Mouse (Mus musculus) kidney, postnatal 4 days (tissue): ENCODE measurements around the gene Rimkla.
"Not testable (repeated sequence)": the region's sequence is repeated elsewhere in the genome, so short reads cannot be mapped to it uniquely, and the experiment has no call there.

Experiments
- DNase-seq, 2 experiments: peaks; one replicate each; pipeline ENCODE4 v3.0.0; 2021; ENCODE audit warnings: mixed read lengths in 2 of 2

Rimkla gene

DNA sequence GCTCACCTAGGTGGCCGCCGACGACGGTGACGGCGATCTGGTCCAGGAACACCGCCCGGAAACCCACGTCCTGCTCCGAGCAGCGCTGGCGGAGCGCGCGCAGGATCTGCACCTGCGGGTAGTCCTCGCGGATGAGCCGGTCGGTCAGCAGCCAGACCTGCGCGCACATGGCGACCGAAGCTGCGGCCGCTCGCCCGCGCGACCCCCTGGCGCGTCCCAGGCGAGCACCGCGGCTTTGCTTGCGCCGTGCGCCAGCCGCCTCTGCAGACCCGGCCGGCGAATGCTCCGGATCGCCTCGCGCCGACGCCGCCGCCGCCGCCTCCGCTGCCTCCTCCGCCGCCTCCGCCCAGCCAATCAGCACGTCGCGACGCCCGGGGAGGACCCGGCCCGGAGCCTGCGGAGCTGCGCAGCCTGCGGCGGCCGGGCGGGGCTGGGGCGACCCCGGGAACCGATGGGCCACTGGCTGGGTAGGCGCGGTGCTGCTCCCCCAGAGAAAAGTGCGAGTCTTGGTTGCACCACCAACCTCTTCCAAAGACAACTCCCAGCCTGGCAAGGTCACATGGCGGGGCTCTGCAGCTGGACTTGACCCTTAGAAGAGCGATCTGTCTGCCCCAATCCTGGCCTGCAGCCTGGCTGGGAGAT lies at the start of gene Rimkla:
Rimkla (minus strand) TSS at position 338 of the 642 bp plus-strand sequence.
- DNase-seq, result peak; percentile 73 to 82

DNA sequence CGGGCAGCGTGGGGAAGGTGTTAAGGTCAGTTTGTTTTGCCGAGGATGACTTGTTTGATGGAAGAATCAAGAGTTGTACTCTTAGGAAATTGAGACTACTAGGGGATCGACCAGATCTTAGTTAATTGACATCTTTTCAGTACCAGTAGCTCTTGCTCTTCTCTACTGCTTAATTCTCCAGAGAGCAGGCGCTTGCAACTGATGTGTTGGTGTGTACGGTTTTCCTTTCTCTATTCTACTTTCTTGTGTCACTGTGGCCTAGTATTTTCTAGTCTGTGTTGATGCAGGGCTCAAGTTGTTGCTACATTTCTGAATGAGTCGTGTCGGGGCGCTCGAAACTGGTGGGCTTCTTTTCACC lies 48.1 kb upstream of the Rimkla start:
- no peak for DNase-seq

DNA sequence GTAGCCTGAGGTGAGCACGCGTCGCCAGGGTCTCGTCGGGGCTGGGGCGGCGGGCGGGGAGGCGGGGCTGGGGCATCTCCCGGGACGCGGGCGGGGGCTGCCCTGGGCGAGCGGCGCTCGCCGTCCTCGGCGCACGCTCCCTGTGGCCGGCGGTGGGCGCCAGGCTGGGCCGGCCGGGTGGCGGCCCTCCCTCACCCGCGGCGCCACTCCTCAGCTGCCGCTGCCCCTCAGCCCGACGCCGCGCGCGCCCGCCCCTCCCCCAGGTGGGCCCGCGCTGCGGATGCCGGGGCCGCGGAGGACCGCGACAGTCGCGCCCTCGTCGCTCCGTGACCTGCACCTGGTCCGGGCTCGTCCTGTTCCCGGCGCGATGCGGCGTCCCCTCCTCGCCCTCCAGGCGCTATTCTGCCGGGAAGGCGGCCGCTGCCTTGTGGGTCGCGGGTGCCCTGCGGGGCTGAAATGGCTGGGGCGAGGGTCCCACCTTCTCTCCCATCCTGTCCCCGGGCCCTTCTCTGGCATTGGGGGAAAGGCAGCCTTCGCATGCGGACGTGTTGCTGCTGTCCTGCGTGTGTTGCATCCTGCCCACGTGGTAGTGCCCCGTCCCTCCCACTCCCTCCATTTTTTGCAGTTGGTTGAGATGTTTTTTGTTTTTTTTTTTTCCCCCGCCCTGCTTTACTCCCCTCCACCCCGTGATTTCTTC lies 47.6 kb upstream of the Rimkla start:
- DNase-seq, result peak; percentile 55 to 73

DNA sequence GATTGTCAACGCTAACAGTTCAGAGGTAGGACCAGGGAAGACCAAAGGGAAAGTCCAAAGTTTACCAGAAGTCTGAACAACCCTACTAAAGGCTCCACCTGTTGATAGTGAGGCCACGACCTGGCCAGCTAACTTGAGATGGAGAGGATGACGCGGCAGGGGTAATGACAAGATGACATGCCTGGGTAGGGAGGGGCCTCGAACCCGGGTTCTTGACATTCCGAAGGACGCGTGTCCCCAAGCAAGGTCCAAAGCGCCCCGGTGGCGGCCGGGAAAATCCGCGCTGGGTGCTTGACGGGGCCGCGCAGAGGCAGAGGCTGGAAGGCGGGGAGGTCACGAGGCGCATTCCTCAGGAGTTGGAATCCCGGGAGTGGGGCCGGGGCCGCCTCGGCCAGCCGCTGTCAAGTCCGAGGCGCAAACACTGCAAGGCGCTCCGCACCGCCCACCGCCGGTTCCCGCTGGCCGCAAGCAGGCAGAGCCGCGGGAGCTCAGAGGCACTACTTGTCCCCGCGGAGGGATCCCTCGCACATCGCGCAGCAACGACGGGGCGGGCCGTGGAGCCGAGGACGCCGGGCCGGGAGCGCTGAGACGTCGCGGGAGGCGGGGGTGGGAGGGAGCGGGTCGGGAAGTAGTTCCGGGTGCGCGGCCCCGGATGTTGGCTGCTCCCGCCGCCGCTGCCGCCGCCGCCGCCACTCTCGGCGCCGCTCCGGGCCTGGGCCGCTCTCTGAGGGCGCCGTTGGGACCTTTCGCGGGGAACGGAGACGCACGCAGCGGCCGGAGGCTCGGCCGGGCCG lies 46.8 kb upstream of the Rimkla start, which contains the start of gene Frg2f1:
Frg2f1 (minus strand) TSS at position 499 of the 794 bp plus-strand sequence.
- peak; percentile 98 to 99 for DNase-seq

DNA sequence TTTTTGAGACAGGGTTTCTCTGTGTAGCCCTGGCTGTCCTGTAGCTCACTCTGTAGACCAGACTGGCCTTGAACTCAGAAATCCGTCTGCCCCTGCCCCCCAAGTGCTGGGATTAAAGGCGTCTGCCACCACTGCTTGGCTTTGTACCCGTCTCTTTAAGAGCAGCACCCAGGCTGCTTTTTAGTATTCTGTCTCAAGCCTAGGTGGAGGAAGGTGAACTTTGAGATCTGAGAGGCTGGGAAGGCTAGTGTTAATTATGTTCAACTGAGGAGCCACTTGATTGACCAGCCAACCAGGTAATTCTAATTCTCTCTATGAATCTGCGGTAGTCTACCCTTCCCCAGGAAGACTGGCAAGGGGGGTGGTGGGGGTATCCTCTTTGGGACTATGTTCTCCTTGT lies 45.0 kb upstream of the Rimkla start:
- DNase-seq, result peak in 1 of 2 experiments; percentile 6

DNA sequence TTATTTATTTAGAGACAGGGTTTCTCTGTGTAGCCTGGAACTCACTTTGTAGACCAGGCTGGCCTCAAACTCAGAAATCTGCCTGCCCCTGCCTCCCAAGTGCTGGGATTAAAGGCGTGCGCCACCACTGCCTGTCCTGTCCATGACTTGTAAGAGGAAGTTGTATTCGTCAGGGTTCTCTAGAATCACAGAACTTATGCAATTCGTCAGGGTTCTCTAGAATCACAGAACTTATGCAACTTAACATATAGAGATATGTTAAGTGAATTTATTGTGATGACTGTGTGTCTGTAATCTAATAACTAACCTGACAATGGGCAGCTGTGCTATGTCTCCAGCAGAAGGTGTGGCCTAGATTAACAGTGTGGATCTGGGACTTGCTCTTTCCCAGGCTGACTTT lies 44.2 kb upstream of the Rimkla start, which contains the start of gene Foxj3:
Foxj3 (plus strand) TSS at position 390 of the 400 bp plus-strand sequence.
- not testable (repeated sequence) for DNase-seq

DNA sequence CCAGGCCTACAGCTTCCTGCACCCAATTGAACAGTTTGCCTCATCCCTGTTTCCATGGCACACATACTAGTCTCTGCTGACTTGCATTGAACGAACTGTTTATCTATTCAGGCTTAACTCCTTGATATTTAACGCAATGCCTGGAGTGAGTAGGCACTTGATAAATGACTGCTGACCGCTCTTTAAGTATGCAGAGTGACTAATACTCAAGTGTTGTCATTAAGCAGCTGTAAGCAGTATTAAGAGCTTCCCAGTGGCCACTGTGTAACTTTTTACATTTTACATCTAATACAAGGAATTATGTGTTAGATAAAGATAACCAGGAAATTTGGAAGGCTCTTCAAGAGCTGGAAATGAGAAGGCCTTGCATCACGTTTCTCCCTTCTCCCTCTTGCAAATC lies 42.7 kb upstream of the Rimkla start:
- DNase-seq, result no peak

DNA sequence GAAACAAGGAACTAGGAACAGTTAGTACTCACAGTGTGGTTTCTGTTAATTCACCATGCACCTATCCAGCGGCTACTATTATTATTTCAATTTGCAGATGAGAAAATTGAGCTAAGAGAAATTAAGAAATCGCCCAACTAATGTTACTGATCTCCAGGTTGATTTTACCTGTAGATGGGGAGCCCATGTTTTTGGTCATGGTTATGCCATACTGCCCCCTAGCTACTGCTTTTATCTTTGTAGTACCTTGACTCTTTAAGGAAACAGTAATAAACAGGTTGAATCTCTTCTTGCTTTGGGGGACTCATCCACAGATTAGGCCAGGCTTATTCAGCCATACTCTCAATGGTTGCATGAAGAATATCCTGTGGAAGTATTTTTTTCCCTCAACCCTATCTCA lies 39.4 kb upstream of the Rimkla start:
- DNase-seq, result no peak

DNA sequence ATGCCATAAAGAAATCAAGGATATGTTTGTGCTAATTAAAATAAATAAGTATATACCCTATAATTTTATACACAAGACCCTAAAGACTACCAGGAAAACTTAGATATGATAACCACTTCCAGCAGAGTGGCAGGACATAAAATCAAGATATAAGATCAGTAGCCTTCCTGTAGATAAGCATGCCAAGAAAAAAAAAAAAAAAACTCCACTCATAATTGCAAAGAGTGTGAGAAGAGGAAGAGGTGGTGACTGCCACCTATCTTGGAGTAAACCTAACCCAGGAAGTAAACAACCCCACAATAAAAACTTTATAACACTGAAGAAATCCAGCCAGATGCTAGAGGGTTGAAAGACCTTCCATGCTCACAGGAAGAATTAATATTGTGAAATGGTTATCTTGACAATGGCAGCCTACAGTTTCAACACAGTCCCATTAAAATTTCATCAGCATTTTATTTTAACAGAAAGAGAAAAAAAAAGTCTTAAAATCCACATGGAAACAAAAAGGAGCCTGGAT lies 34.0 kb upstream of the Rimkla start:
- DNase-seq, result no peak

DNA sequence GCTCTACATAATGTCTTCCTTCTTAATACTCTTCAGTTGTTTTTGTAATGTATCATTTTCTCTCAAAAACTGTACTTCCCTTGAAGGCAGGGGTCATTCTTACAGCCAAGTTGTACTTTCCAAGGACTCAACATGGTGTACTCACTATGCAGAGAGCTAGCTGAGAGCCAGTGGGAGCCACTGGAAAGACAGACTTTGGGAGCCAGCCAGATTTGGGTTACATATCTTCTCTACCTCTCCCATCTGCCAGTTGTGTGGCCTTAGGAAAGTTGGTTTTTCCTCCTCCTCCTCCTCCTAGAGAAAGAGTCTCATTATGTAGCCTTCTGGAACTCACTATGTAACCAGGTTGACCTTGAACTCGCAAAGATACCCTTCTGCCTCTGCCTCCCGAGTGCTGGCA lies 32.0 kb upstream of the Rimkla start:
- DNase-seq, result no peak

DNA sequence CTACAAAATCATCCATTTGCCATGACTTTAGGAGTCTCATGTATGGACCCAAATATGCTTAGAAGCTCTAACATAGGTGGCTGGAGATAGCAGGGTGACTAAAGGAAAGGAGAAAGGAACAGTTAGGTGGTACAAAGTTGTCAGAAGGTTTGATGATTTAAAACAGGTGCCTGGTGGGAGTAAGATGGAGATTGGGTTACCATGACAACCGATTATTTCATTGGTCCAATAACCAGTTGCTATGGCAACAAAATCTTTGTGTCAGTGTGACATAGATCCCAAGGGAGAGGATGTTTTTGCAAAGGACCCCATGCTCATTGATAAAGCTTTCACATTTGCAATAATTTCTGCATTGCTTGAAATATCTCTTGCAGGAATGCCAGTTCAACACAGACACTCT lies 31.6 kb upstream of the Rimkla start:
- DNase-seq, result no peak

DNA sequence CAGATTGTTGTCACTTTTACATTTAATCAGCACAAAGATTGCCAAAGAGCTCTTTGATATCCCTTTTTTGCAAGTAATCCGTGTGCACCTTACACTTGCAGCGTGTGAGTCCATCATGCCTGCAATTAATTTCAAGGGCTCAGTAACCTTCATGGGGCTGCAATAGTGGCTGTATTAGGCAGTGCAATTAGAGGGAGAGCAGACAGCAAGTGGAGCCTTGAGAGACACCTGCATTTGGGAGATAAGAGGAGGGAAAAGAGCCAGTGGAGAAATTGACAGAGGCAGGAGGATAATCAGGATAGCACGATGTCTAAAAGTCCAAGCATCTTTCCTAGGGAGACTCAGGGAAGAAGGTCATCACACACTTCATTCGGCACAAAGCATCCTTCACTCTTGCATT lies 31.1 kb upstream of the Rimkla start:
- no peak for DNase-seq

DNA sequence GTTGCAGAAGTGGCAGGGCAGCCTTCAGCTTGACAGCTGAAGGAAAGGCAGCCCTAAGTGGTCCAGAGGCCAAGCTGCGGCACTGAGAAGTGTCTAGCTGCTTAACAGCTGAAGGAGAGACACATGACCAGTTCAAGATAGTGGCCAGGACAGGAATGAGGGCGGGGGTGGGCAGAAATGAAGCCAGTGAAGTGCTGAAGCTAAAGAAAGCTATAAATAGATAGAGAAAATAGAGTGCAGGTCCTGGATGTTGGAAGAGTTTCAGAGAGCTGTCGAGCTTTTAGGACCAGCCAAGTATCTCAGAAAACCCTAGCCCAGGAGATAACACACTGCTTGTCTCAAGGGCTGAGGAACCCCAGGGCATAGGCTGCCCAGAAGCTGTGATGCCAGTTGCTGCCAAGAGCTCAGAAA lies 20.3 kb upstream of the Rimkla start:
- no peak for DNase-seq

DNA sequence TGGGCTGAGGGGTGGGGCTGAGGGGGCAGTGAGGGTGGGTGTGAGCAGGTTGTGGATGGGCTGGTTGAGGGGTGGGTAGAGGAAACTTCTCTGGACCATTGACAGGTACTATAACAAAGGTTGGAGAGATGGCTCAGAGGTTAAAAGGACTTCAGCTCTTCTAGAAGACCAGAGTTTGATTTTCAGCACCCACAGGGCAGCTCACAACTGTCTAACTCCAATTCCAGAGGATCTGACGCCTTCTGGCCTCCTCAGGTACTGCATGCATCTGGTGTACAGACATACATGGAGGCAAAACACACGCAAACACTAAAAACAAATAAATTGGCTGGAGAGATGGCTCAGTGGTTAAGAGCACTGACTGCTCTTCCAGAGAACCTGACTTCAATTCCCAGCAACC lies 19.2 kb upstream of the Rimkla start:
- DNase-seq, result no peak

DNA sequence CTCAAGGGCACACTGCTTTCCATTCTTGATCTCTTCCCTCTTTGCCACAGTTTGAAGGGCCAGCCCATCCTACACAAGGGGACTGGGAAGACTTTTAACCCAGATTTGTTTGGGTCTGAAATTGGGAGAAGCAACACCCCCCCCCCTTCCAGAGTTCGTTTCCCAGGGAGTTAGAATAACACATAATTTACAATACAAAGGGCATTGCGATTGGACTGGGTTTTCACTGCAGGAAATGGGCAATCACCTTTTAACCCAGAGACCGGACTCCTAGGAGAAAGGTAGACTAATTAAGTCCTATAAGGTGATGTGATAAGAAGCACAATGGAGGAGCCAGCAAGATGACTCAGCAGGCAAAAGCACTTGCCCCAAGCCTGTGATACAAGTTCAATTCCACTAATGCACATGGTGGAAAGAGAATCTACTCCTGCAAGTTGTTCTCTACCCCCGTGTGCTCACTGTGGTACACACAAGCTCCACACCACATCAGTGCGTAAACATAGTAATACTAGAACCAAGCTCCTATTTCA lies 6.0 kb upstream of the Rimkla start:
- DNase-seq, result no peak

DNA sequence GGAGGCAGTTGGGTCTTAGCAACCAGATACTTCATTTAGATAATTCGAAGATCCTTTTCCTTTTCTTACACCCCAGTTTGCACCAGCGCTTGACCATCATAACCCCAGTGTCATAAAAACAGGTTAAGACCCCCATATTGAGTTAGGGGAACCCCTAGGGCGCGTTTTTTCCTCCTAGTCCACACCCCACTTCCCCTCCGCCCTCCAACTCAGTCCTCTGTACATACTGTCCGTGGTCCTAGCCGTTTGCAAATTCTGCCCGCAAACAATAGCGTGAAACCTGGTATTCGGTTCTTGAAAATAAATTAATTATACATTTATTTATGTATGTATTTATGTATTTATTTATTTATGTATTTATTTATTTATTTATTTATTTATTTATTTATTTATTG lies 502 bp upstream of the Rimkla start:
- DNase-seq, result no peak

DNA sequence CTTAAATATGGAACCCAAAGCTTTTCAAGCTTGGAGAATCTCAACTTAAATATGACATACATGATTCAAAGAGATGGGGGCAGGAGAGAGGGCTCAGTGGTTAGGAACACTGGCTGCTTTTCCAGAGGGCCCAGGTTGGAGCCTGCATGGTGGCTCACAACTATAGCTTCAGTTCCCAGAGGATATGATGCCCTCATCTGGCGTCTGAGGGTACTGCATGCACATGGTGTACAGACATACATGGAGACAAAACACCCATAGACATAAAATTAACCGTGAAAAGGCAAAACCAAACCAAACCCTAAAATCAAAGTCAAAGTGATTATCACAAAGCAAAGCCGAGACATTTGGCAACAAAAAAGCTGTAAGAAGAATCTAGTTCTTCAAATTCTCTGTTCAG lies 1.6 kb downstream of the Rimkla start:
- DNase-seq, result peak; percentile 68 to 70

DNA sequence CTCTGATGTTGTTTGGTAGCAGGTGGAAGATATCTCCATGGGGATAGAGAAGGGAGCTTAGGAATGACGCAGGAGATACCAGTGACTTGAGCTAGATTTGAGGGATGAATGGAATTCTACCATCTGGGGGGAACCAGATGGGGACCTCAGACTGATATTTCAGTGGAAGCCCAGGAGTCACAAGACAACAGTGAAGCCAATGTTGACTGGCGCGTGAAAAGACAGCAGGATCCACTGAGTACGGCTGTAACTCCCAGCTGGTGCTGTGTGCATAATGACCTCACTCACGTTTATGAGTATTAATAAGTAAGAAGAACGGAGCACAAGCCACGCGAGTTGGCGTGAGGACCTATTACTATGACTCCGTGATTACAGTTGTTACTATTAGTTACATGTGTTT lies 2.8 kb downstream of the Rimkla start:
- DNase-seq, result no peak

DNA sequence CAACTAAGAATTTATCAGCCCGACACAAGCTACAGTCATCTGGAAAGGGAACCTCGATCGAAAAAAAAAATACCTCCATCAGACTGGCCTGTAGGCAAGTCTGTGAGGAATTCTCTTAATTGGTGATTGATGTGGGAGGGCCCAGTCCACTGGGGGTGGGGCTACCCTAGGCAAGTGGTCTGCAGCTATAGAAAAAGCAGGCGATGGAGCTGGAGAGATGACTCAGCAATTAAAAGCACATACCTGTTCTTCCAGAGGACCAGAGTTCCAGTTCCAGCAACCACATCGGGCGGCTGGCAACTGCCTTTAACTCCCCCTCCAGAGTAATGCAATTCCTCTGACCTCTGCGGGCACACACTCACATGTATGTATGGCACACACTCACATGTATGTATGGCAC lies 7.5 kb downstream of the Rimkla start:
- peak in 1 of 2 experiments; percentile 32 for DNase-seq

DNA sequence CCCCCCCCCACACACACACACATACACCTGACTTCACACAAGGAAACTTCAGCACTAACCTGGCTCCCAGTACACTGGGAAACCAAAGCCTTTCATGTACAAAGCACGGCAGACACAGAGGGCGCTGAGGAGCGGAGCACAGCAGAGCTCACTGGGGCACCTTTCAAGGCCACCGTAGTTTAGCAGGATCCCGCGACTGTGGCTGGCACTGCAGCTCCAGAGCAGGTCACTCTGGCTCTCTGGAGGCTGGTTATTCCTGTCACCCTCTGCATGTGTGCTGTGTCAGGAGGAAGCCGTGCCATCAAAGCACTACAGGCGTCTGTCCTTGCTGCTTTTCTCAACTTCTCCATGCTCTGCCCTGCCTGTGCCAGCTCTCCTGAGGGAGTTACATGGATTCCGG lies 9.4 kb downstream of the Rimkla start:
- peak; percentile 31 to 47 for DNase-seq

DNA sequence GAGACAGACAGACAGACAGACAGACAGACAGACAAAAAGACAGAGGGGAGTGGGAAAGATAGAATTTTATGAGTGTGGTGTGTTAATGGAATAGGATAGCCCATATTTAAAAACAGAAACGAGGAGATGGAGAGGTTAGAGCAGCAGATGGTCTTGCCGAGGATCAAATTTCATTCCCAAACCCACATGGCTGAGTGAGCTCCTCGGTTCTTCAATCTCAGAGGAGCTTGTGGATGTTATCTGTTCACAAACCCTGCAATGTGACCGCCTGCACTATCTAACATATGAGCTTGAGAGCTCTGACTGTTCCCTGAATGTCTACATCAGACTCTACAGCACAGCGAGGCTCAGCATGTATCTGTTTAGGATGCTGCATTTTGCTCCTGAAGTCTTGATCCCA lies 19.3 kb downstream of the Rimkla start:
- no peak for DNase-seq

DNA sequence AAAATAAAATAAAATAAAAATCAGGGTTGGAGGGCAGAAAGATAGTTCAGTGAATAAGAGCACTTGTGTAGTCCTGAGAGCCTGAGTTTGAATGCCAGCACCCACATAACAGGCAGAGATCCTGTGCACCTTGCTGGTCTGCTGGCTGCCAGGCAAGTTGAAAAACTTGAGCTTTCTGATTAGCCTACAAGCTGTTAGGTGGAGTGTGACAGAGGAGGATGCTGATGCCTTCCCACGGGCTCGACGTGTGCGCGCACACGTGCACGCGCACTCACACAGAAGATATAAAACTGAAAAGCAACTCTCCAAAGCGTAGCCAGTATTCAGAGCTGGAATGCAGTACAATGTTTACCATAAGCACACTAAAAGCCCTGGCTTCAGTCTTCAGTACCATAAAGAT lies 19.9 kb downstream of the Rimkla start:
- peak in 1 of 2 experiments; percentile 27 for DNase-seq

DNA sequence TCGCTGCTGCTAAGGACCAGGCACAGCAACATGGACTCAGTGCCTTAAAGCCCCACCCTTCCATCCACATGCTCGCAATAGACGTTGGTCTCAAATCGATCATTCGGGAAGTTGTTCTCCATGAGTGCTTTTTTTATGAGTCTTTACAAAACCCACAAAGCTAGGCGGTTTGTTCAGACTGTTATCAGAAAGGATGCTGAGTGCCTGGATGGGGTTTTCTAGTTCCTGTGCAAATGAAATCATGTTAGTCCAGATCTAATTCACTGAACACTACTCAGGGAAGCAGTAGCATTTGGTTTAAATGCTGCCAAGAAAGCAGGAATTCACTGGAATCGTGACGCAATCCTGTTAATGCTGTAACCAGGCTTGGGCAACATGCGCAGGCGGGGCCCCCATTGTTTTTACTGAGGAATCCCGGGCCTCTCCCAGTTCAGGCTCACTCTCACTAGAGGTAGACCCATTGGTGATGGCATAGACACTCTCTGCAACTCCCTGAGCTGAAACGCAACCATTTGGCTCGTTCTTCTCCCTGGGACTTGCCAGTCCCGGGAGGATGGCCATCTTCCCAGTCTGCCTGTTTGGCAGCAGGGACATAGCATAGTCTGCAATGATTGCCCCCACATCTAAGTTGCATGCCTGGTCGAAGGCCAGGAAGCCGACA lies 24.6 kb downstream of the Rimkla start:
- DNase-seq, result no peak
